Mouse (Mus musculus) midbrain, embryonic 14.5 days (tissue): ENCODE measurements around the gene Cdyl2. TPM values are rescaled to one million over a fixed set of nuclear protein-coding genes. Genes with fewer than 3 reads are reported as not detected.

Experiments
- ATAC-seq: fragments of 200-750 bp; cut with Nextera tagmentation; 2 replicates; pipeline ENCODE4 v1.8.0; 2017; ENCODE audit warnings: moderate number of reproducible peaks, moderate library complexity; ENCODE audit not compliant: low FRiP score, low TSS enrichment
- DNase-seq: peaks from one replicate; pipeline ENCODE4 v3.0.0-alpha.2; 2015
- H3K27ac ChIP-seq: fragments of 300-500 bp; sonication (generic); replicated peaks from 2 replicates; pipeline ENCODE4 v1.5.1; 2014; ENCODE audit warnings: mild to moderate bottlenecking, low read depth, low read length, moderate library complexity
- H3K27me3 ChIP-seq: fragments of 300-500 bp; sonication (generic); 2 replicates; pipeline ENCODE4 v1.6.1; 2014; ENCODE audit warnings: low read length, control low read depth, mixed read lengths; ENCODE audit not compliant: control insufficient read depth, insufficient read depth
- H3K36me3 ChIP-seq: fragments of 300-500 bp; sonication (generic); 2 replicates; pipeline ENCODE4 v1.6.1; 2014; ENCODE audit warnings: low read length, control low read depth; ENCODE audit not compliant: control insufficient read depth, insufficient read depth
- H3K4me1 ChIP-seq: fragments of 300-500 bp; sonication (generic); 2 replicates; pipeline ENCODE4 v1.6.1; 2014; ENCODE audit warnings: mild to moderate bottlenecking, antibody characterized with exemption, low read length, control low read depth; ENCODE audit not compliant: control insufficient read depth, insufficient read depth
- H3K4me2 ChIP-seq: fragments of 300-500 bp; sonication (generic); 2 replicates; pipeline ENCODE4 v1.6.1; 2014; ENCODE audit warnings: mild to moderate bottlenecking, low read length, moderate library complexity
- H3K4me3 ChIP-seq: fragments of 300-500 bp; sonication (generic); replicated peaks from 2 replicates; pipeline ENCODE4 v1.5.1; 2014; ENCODE audit warnings: low read depth, low read length
- H3K9ac ChIP-seq: fragments of 300-500 bp; sonication (generic); replicated peaks from 2 replicates; pipeline ENCODE4 v1.6.1; 2014; ENCODE audit warnings: mild to moderate bottlenecking, low read length, moderate library complexity
- H3K9me3 ChIP-seq: fragments of 300-500 bp; sonication (generic); 2 replicates; pipeline ENCODE4 v1.6.1; 2016; ENCODE audit warnings: low read length, control low read depth, mixed read lengths; ENCODE audit not compliant: control insufficient read depth
- WGBS: fragments of 180-500 bp; shearing (Covaris S2); extraction: QIAGEN DNeasy Blood & Tissue Kit; methylation state at CpG from one replicate; pipeline ENCODE4 v1.1.7; 2014; 5-methylcytosine and 5-hydroxymethylcytosine counted together
- polyA plus RNA-seq: library from polyadenylated mRNA; unstranded; fragments of >200 nt; fragmentation: Nextera tagmentation; extraction: Ambion mirVana; gene quantifications from 2 replicates; pipeline ENCODE4 v1.2.1, GENCODE M21; 2014

Cdyl2 gene
- polyA plus RNA-seq, 1 experiment from 2014 or later: 10.3 TPM

DNA sequence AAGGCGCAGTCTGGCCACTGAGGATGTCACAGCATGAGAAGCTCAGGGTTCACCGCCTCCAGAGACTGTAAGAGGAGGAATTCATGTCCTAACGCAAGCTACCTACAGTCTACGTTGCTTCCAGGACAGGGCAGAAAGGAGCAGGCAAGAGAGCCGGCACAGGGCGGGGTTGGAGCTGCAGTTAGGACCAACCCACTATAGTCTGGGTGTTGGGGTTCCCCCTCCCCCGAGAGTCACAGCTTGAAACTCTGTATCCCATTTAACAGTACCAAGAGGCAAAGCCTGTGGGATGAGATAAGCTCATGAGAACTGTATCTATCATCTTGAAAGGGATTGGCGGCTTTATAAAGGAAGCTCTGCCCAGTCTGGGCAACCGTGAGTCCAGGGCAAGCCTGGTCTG is 110.5 kb downstream of the Cdyl2 start:
- ATAC-seq: no peak
- 75% methylated on average over 9 of the region's 9 CpGs for WGBS
- H3K27ac ChIP-seq: no peak overlapping the region
- DNase-seq: no peak
- no peak overlapping the region for H3K9ac ChIP-seq
- no peaks in the 10 kb centered on the region for H3K27me3 ChIP-seq
- no peak overlapping the region for H3K4me2 ChIP-seq
- no peaks in the 10 kb centered on the region for H3K4me1 ChIP-seq
- H3K36me3 ChIP-seq: no peaks in the 10 kb centered on the region
- H3K4me3 ChIP-seq: no peak overlapping the region
- H3K9me3 ChIP-seq: no peaks in the 10 kb centered on the region

DNA sequence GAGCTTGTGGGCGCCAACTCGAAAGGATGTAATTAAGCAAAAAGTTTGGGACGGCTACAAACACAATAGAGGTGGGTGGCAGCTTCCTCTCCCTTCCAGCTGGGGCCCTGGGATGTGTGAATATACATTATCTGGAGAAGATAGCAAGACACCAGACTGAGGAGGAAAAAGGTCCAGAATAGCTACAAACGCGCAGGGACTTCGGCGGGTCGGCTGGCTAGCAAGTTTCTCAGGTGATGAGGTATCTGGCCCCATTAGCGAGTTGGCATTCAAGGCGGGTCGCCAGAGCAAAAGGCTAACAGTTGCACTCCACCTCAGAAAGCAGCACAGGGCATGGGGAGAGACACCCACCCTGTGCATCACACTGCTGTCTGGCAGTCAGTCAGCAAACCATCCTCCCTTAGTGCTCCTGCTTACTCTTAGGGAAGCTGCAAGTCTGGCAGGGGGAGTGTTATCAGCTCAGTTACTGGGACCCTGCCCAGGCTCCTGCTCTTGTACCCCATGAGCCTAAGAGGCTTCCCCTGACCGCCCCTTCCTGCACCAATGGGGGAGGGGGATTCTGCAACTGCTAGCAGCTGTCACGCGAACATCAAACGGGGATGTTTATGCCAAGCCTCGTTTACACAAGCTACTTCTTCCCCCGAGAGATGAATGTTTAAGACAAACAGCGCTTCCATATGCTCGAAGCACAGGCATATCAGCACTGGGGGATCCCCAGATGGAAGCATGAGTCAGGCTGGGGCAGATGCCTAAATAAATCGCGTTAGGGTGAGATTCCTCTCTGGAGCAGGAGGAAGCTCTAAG is 111.4 kb downstream of the Cdyl2 start:
- DNase-seq: peak; percentile 51
- WGBS: 65% methylated on average over 21 of the region's 21 CpGs
- H3K36me3 ChIP-seq: no peaks in the 10 kb centered on the region
- H3K9me3 ChIP-seq: no peaks in the 10 kb centered on the region
- no peak overlapping the region for H3K4me3 ChIP-seq
- H3K27me3 ChIP-seq: no peaks in the 10 kb centered on the region
- no peak overlapping the region for H3K9ac ChIP-seq
- ATAC-seq: no peak
- no peak overlapping the region for H3K27ac ChIP-seq
- no peak overlapping the region for H3K4me2 ChIP-seq
- H3K4me1 ChIP-seq: no peaks in the 10 kb centered on the region

DNA sequence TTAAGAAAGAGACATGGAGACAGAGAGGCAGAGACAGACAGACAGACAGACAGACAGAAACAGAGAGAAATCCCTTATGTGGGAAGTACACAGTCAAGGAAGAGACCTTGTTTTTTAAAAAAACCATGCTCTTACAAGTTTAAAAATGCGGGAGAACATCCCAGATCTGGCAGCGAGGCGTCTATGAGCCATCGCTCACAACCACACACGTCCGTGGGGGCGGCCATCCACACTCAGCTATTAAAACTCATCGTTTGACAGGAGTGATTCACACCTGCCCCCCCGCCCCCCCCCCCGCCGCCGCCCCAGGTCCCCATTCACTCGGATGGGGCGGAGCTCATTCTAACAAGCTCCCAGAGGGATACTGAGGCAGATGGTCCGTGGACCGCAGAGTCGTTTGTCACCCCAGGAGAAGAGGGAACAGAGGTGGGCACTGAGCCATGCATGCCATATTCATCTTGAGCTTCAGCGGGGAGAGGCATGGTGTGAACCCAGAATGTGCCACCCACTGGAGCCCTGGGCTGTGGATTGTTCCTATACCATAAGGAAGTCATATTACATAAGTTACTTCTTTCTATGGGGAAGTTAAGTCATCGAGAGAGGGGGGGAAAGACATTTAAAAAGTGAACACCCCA is 113.0 kb downstream of the Cdyl2 start:
- ATAC-seq (no peak), DNase-seq (no peak)
- Histone ChIP-seq H3K27me3 (no peaks in the 10 kb centered on the region), H3K27ac (no peak overlapping the region), H3K9me3 (no peaks in the 10 kb centered on the region), H3K4me1 (no peaks in the 10 kb centered on the region), H3K9ac (no peak overlapping the region), H3K4me2 (no peak overlapping the region), H3K4me3 (no peak overlapping the region), H3K36me3 (no peaks in the 10 kb centered on the region)
- 80% methylated on average over 19 of the region's 19 CpGs for WGBS

DNA sequence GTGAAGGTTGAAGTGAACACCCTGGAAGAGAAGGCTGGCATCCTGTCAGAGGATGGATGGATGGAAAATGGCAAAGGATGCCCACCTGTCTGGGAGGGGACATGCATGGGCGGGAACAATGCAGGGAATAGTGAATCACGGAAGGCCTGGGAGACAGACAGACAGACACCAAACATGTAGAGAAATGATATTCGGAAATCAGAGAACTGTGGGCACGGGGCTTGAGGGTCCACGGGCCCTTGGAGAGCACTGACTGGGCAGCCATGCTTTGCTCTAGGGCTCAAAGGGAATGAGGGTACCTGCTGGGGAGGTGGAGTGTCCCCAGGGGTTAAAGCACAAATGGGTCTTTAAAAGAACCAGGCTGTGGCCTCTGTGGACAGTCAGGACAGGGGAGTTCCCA is 113.6 kb downstream of the Cdyl2 start:
- H3K4me3 ChIP-seq: no peak overlapping the region
- H3K27ac ChIP-seq: no peak overlapping the region
- ATAC-seq (no peak), DNase-seq (no peak)
- H3K27me3 ChIP-seq: no peaks in the 10 kb centered on the region
- 87% methylated on average over 5 of the region's 5 CpGs for WGBS
- no peaks in the 10 kb centered on the region for H3K9me3 ChIP-seq
- no peaks in the 10 kb centered on the region for H3K4me1 ChIP-seq
- no peak overlapping the region for H3K9ac ChIP-seq
- H3K36me3 ChIP-seq: no peaks in the 10 kb centered on the region
- no peak overlapping the region for H3K4me2 ChIP-seq

DNA sequence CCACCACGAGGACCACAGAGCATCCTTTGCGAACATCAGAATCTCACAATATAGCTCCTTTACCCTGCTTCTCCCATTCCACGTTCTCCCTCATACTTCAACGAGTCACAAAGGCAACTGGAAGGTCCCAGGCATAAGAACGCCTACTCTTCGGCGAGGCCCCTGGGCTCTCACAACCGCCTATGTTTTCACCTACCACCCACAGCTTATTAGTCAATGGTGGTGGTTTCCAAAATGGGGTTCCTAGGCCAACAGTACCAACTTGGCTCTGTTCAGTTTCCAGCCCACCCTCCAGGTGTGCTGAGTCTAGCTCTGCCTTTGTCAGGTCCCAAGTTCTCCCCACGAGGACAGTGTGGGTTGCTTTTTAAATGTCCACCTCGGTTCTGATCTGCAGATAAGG is 114.0 kb downstream of the Cdyl2 start:
- H3K36me3 ChIP-seq: no peaks in the 10 kb centered on the region
- H3K27ac ChIP-seq: no peak overlapping the region
- H3K4me1 ChIP-seq: no peaks in the 10 kb centered on the region
- H3K27me3 ChIP-seq: no peaks in the 10 kb centered on the region
- H3K9ac ChIP-seq: no peak overlapping the region
- ATAC-seq (no peak), DNase-seq (no peak)
- H3K9me3 ChIP-seq: no peaks in the 10 kb centered on the region
- no peak overlapping the region for H3K4me2 ChIP-seq
- H3K4me3 ChIP-seq: no peak overlapping the region
- WGBS: 90% methylated on average over 10 of the region's 10 CpGs

DNA sequence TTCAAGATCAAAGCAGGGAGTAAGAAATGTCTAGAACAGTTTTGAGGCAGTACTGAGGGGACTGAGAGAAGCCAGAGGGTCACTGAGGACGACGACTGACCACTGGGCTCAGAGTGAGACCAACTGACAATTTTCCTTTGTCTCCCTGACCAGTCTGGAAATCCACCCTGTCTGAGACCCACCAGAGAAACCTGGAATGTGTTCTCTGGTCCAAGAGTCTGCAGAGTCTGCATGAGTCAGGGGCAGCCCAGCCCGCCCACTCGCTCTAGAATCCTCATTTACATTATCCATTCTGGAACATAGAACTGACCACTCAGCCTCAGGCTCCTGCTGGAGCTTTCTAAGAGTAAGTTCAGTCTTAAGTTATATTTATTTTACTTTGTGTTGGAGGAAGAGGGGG is 114.9 kb downstream of the Cdyl2 start:
- no peak overlapping the region for H3K4me2 ChIP-seq
- no peaks in the 10 kb centered on the region for H3K9me3 ChIP-seq
- no peaks in the 10 kb centered on the region for H3K36me3 ChIP-seq
- no peak overlapping the region for H3K4me3 ChIP-seq
- H3K27ac ChIP-seq: no peak overlapping the region
- 83% methylated on average over 4 of the region's 4 CpGs for WGBS
- ATAC-seq (no peak), DNase-seq (no peak)
- no peaks in the 10 kb centered on the region for H3K4me1 ChIP-seq
- H3K27me3 ChIP-seq: no peaks in the 10 kb centered on the region
- H3K9ac ChIP-seq: no peak overlapping the region

DNA sequence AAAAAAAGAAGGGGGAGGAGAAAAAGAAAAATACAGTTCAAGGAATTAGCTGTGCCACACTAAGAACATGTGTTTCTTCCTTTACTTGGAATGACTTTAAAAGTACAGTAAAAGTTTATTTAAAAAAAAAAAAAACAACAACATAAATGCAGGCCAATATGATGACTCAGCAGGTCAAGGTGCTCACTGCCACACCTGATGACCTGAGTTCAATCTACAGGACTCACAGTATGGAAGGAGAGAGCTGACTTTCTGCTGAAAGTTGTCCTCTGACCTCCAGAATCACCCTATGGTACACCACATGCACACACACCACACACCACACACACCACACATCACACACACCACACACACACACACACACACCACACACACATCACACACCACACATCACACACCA is 116.4 kb downstream of the Cdyl2 start:
- no peak overlapping the region for H3K4me3 ChIP-seq
- H3K9me3 ChIP-seq: no peaks in the 10 kb centered on the region
- H3K27ac ChIP-seq: no peak overlapping the region
- no peaks in the 10 kb centered on the region for H3K36me3 ChIP-seq
- no peak for DNase-seq
- H3K9ac ChIP-seq: no peak overlapping the region
- H3K4me1 ChIP-seq: no peaks in the 10 kb centered on the region
- ATAC-seq: no peak
- no peak overlapping the region for H3K4me2 ChIP-seq
- no peaks in the 10 kb centered on the region for H3K27me3 ChIP-seq

DNA sequence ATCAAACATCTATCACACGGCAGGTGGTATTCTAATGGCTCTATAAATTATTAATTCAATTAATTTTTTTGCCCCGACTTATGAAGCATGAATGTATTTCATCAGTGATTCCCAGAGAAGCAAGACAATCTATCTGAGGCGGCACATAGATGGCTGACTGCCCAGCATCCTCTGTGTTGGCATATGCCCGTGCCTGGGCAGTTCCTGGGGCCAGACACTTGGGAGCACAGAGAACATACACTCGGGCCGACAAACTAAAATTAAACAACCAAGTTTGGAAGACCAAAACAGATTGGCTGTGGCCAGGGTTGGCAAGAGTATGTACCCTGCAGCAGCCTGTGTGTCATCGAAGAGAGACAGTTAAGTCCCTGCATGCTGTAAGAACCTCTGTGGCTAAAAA is 117.9 kb downstream of the Cdyl2 start:
- no peaks in the 10 kb centered on the region for H3K27me3 ChIP-seq
- no peaks in the 10 kb centered on the region for H3K9me3 ChIP-seq
- no peaks in the 10 kb centered on the region for H3K4me1 ChIP-seq
- no peak overlapping the region for H3K4me3 ChIP-seq
- H3K27ac ChIP-seq: no peak overlapping the region
- no peaks in the 10 kb centered on the region for H3K36me3 ChIP-seq
- 77% methylated on average over 7 of the region's 7 CpGs for WGBS
- DNase-seq (no peak), ATAC-seq (no peak)
- H3K4me2 ChIP-seq: no peak overlapping the region
- H3K9ac ChIP-seq: no peak overlapping the region

DNA sequence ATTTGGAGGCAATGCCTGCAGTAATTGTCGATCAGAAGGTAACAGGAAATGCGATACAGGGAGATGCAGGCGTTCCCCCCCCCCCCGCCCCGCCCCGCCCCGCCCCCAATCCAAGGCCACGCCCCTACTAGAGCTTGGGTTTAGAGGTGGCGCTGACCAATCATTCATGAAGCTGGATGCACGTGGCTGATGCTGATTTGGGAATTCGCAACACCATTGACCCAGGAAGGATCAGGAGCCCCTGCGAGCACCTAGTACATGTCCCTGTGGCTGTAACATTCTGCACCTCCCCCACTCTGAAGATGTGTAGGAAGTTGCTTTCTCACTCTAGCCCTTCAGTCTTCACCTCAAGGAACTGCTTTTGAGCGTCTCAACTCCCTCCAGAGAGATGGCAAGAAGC is 126.6 kb downstream of the Cdyl2 start:
- DNase-seq (no peak), ATAC-seq (no peak)
- Histone ChIP-seq H3K36me3 (no peaks in the 10 kb centered on the region), H3K9me3 (no peaks in the 10 kb centered on the region), H3K4me1 (no peaks in the 10 kb centered on the region), H3K4me3 (no peak overlapping the region), H3K27me3 (no peaks in the 10 kb centered on the region), H3K27ac (no peak overlapping the region), H3K4me2 (no peak overlapping the region), H3K9ac (no peak overlapping the region)
- 43% methylated on average over 13 of the region's 13 CpGs for WGBS
